In the genomic region with DNA sequence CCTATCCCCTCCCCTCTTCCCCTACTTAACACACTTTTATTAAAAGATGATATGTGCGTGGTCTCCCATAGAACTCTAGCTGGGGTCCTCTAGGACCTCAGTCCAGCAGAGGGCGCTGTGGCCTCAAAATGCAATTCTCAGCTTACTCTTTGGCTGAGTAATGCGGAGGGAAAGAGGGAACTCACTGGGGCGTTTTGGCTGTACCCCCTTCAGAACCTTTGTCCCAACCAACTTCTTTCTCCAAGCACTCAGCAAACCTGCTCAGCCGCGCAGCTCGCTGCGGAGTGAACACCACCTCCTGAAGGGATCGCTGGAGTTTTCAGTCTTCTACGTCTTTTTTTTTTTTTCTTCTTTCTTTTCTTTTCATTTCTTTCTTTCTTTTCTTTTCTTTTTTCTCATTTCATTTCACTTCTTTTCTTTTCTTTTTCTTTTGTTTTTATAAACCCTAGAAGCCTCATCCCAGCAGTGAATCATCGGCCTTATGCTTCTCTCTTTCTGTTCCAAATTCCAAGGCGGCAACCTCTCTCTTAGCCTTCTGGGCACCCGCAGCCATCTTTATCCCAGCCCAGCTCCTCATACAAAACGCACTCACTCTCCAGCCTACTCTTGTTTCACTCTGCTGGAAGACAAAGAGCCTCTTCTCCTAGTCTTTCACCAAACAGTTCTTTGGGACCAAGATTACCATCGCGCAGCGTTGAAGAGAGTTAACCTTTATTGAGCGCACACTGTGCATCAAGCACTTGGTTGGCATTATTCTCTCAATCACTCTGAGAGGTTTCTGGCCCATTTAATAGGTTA, we compare ENCODE assay signal across 8 mouse cellular contexts. TPM values are rescaled to one million over a fixed set of nuclear protein-coding genes. Genes with fewer than 3 reads are reported as not detected.
DNase-seq lines count a peak whose midpoint lies in the region; ATAC-seq and TF ChIP-seq lines count a peak whose summit lies in the region.

No protein-coding gene starts in this region.

- peak; percentile 83 for DNase-seq in A20 (ENCODE audit: low read depth, low spot score)
- peak; percentile 93 for DNase-seq in heart, embryonic 10.5 days (ENCODE audit: low spot score)
- DNase-seq in liver, embryonic 11.5 days (ENCODE audit: low spot score): peak; percentile 83
- DNase-seq in spleen, postnatal 4 days (ENCODE audit: low spot score in 2 of 2): peak; percentile 78 to 94

- no peak for TF ChIP-seq POLR2A in bone marrow, adult 2 months (IDR thresholded peaks at IDR 0.05; ENCODE audit: borderline replicate concordance, control insufficient read depth, low read depth, low read length)
- TF ChIP-seq POLR2A in embryonic fibroblast, embryonic 13.5 days (IDR thresholded peaks at IDR 0.05; ENCODE audit: low read depth, low read length): peak; percentile 33; the same call in 1 of the 2 replicates
- no peak for TF ChIP-seq POLR2A in myocyte (IDR thresholded peaks at IDR 0.05; ENCODE audit: insufficient read length, low read depth)

- 24% methylated on average over 18 of the region's 18 CpGs for WGBS in bone marrow, adult 2 months
- 12% methylated on average over 18 of the region's 18 CpGs for WGBS in heart, embryonic 10.5 days
- WGBS in kidney, embryonic 15.5 days: 12% methylated on average over 18 of the region's 18 CpGs
- WGBS in liver, embryonic 11.5 days: 15% methylated on average over 18 of the region's 18 CpGs

- peak overlapping the region; percentile 84 for H3K4me2 ChIP-seq in kidney, embryonic 15.5 days
- peak overlapping the region; percentile 82 for H3K4me2 ChIP-seq in liver, embryonic 11.5 days
- peak overlapping the region; percentile 91 for H3K4me2 ChIP-seq in myocyte (ENCODE audit: low read depth)

- no peaks in the 10 kb centered on the region for H3K4me1 ChIP-seq in bone marrow, adult 2 months (ENCODE audit: control insufficient read depth, insufficient read depth, low read length)
- H3K4me1 ChIP-seq in embryonic fibroblast, embryonic 13.5 days (ENCODE audit: control insufficient read depth, insufficient read depth, low read length): peaks cover 7% of the 10 kb centered on the region
- peaks cover 27% of the 10 kb centered on the region for H3K4me1 ChIP-seq in heart, embryonic 10.5 days
- peaks cover 3% of the 10 kb centered on the region; the same call in 1 of the 2 replicates for H3K4me1 ChIP-seq in kidney, embryonic 15.5 days
- H3K4me1 ChIP-seq in liver, embryonic 11.5 days (replicated peaks; ENCODE audit: control insufficient read depth, insufficient read depth, low read length): 0 out of 2 replicates have a peak, but pooled peaks cover 2% of the 10 kb centered on the region

- TF ChIP-seq CTCF in bone marrow, adult 2 months (IDR thresholded peaks at IDR 0.05; ENCODE audit: control insufficient read depth, insufficient read depth, low read length): peak; percentile 85
- TF ChIP-seq CTCF in embryonic fibroblast, embryonic 13.5 days (IDR thresholded peaks at IDR 0.05; ENCODE audit: borderline replicate concordance, insufficient read depth, low read length): peak; percentile 51; the same call in 1 of the 2 replicates

- no peaks in the 10 kb centered on the region for H3K79me2 ChIP-seq in myocyte (ENCODE audit: control insufficient read depth, insufficient read depth)

- no peaks in the 10 kb centered on the region for H3K36me3 ChIP-seq in heart, embryonic 10.5 days
- H3K36me3 ChIP-seq in kidney, embryonic 15.5 days: no peaks in the 10 kb centered on the region
- no peaks in the 10 kb centered on the region for H3K36me3 ChIP-seq in liver, embryonic 11.5 days (ENCODE audit: control insufficient read depth, insufficient read depth, low read length)
- no peaks in the 10 kb centered on the region for H3K36me3 ChIP-seq in myocyte (ENCODE audit: control insufficient read depth, insufficient read depth)

- ATAC-seq in kidney, embryonic 15.5 days (replicated peaks; ENCODE audit: low FRiP score): peak; percentile 70; the same call in 1 of the 2 replicates
- peak; percentile 65; the same call in 1 of the 2 replicates for ATAC-seq in liver, embryonic 11.5 days (replicated peaks; ENCODE audit: low FRiP score)

- no peaks in the 10 kb centered on the region for H3K27me3 ChIP-seq in heart, embryonic 10.5 days (ENCODE audit: insufficient read depth, poor library complexity, severe bottlenecking)
- H3K27me3 ChIP-seq in kidney, embryonic 15.5 days: no peaks in the 10 kb centered on the region
- H3K27me3 ChIP-seq in liver, embryonic 11.5 days (replicated peaks; ENCODE audit: control insufficient read depth, insufficient read depth, low read length): no peaks in the 10 kb centered on the region
- no peaks in the 10 kb centered on the region for H3K27me3 ChIP-seq in myocyte (ENCODE audit: control insufficient read depth, insufficient read depth, insufficient read length)

- H3K4me3 ChIP-seq in bone marrow, adult 2 months (replicated peaks; ENCODE audit: control insufficient read depth, low read depth, low read length): peak overlapping the region; percentile 10
- peak overlapping the region; percentile 33; the same call in 1 of the 2 replicates for H3K4me3 ChIP-seq in embryonic fibroblast, embryonic 13.5 days (ENCODE audit: insufficient read depth, low read length)
- peak overlapping the region; percentile 62 for H3K4me3 ChIP-seq in heart, embryonic 10.5 days
- H3K4me3 ChIP-seq in kidney, embryonic 15.5 days (replicated peaks): peak overlapping the region; percentile 48
- peak overlapping the region; percentile 52 for H3K4me3 ChIP-seq in liver, embryonic 11.5 days (ENCODE audit: low read depth, low read length)
- H3K4me3 ChIP-seq in myocyte: peak overlapping the region; percentile 20

- no peaks in the 10 kb centered on the region for H3K9me3 ChIP-seq in heart, embryonic 10.5 days
- no peaks in the 10 kb centered on the region for H3K9me3 ChIP-seq in kidney, embryonic 15.5 days (replicated peaks)
- H3K9me3 ChIP-seq in liver, embryonic 11.5 days (ENCODE audit: control insufficient read depth, low read length): no peaks in the 10 kb centered on the region

- peak overlapping the region; percentile 44 for H3K9ac ChIP-seq in kidney, embryonic 15.5 days
- H3K9ac ChIP-seq in liver, embryonic 11.5 days (ENCODE audit: low read depth, low read length): peak overlapping the region; percentile 68

- no peak overlapping the region for H3K27ac ChIP-seq in bone marrow, adult 2 months (ENCODE audit: control insufficient read depth, insufficient read depth, low read depth, low read length, poor library complexity)
- H3K27ac ChIP-seq in embryonic fibroblast, embryonic 13.5 days (ENCODE audit: insufficient read depth, low read length): peak overlapping the region; percentile 84
- peak overlapping the region; percentile 90 for H3K27ac ChIP-seq in heart, embryonic 10.5 days
- peak overlapping the region; percentile 64; the same call in 1 of the 2 replicates for H3K27ac ChIP-seq in kidney, embryonic 15.5 days
- H3K27ac ChIP-seq in liver, embryonic 11.5 days (ENCODE audit: low read depth, low read length): no peak overlapping the region

- no peak overlapping the region for H3ac ChIP-seq in myocyte (ENCODE audit: control insufficient read depth, insufficient read length)

TF ChIP-seq in myocyte, 11 proteins besides CTCF, POLR2A, EP300 and RAD21:
- TF ChIP-seq MYOG (IDR thresholded peaks at IDR 0.05; ENCODE audit: control insufficient read depth in 1 of 3, insufficient read depth in 1 of 3, insufficient read length in 2 of 3, low read depth in 2 of 3): no peak
TF ChIP-seq in myocyte: peak in this region for 0.

RNA-seq across cellular contexts. Expression of a gene that starts 6.2 kb away (rescaled TPM):
- not detected in 2 replicates for polyA plus RNA-seq in bone marrow, adult 2 months (2011; ENCODE audit: insufficient read depth, insufficient read length, low replicate concordance, missing spikeins)
- polyA plus RNA-seq in embryonic fibroblast, embryonic 13.5 days (2011; ENCODE audit: insufficient read length, low read depth, missing spikeins): 2.5 and 3.2 TPM in 2 replicates
- 11.6 and 13.5 TPM in 2 replicates for polyA plus RNA-seq in heart, embryonic 10.5 days (2016; fragmentation: Nextera tagmentation; extraction: Ambion mirVana)
- 8.5 and 8.7 TPM in 2 replicates for polyA plus RNA-seq in kidney, embryonic 15.5 days (2015; fragmentation: Nextera tagmentation; extraction: Ambion mirVana)
- polyA plus RNA-seq in liver, embryonic 11.5 days (2014; fragmentation: Nextera tagmentation; extraction: Ambion mirVana): 1.2 and 1.4 TPM in 2 replicates
- 1.9 TPM for polyA plus RNA-seq in myocyte (2012; fragmentation: generic; extraction: Trizol)

RNA-seq across cellular contexts. Expression of a gene that starts 16.9 kb away (rescaled TPM):
- 14.4 and 17.0 TPM in 2 replicates for polyA plus RNA-seq in bone marrow, adult 2 months (2011; ENCODE audit: insufficient read depth, insufficient read length, low replicate concordance, missing spikeins)
- 36.6 and 40.7 TPM in 2 replicates for polyA plus RNA-seq in embryonic fibroblast, embryonic 13.5 days (2011; ENCODE audit: insufficient read length, low read depth, missing spikeins)
- 45.7 and 47.0 TPM in 2 replicates for polyA plus RNA-seq in heart, embryonic 10.5 days (2016; fragmentation: Nextera tagmentation; extraction: Ambion mirVana)
- 57.4 and 62.1 TPM in 2 replicates for polyA plus RNA-seq in kidney, embryonic 15.5 days (2015; fragmentation: Nextera tagmentation; extraction: Ambion mirVana)
- 30.0 and 35.4 TPM in 2 replicates for polyA plus RNA-seq in liver, embryonic 11.5 days (2014; fragmentation: Nextera tagmentation; extraction: Ambion mirVana)
- 9.0 TPM for polyA plus RNA-seq in myocyte (2012; fragmentation: generic; extraction: Trizol)

RNA-seq across cellular contexts. Expression of a gene that starts 31.1 kb away (rescaled TPM):
- polyA plus RNA-seq in bone marrow, adult 2 months (2011; ENCODE audit: insufficient read depth, insufficient read length, low replicate concordance, missing spikeins): 0.42 TPM in 1 of 2 replicates, not detected in the other
- 54.6 and 75.0 TPM in 2 replicates for polyA plus RNA-seq in embryonic fibroblast, embryonic 13.5 days (2011; ENCODE audit: insufficient read length, low read depth, missing spikeins)
- 22.9 and 34.5 TPM in 2 replicates for polyA plus RNA-seq in heart, embryonic 10.5 days (2016; fragmentation: Nextera tagmentation; extraction: Ambion mirVana)
- 28.5 and 34.0 TPM in 2 replicates for polyA plus RNA-seq in kidney, embryonic 15.5 days (2015; fragmentation: Nextera tagmentation; extraction: Ambion mirVana)
- polyA plus RNA-seq in liver, embryonic 11.5 days (2014; fragmentation: Nextera tagmentation; extraction: Ambion mirVana): 8.4 and 9.0 TPM in 2 replicates
- 66.9 TPM for polyA plus RNA-seq in myocyte (2012; fragmentation: generic; extraction: Trizol)

Comparison
In these comparisons a context has a peak if more than half of its experiments do, and no peak if none do; other contexts are left out.
1. H3K27ac ChIP-seq: peak in embryonic fibroblast, embryonic 13.5 days (single experiment), heart, embryonic 10.5 days (single experiment) and kidney, embryonic 15.5 days (single experiment); none in bone marrow, adult 2 months (single experiment) and liver, embryonic 11.5 days (single experiment).
2. H3K4me3 ChIP-seq: peak in every context shown above with its lines; median percentile 62 in heart, embryonic 10.5 days; 52 in liver, embryonic 11.5 days; 48 in kidney, embryonic 15.5 days; 33 in embryonic fibroblast, embryonic 13.5 days; 20 in myocyte; 10 in bone marrow, adult 2 months.
3. Peak in every context shown above with its lines, with median percentiles within 50 percentile points of each other: DNase-seq and H3K4me2 ChIP-seq.